ENCODE assay signal across 12 mouse cellular contexts in the genomic region with DNA sequence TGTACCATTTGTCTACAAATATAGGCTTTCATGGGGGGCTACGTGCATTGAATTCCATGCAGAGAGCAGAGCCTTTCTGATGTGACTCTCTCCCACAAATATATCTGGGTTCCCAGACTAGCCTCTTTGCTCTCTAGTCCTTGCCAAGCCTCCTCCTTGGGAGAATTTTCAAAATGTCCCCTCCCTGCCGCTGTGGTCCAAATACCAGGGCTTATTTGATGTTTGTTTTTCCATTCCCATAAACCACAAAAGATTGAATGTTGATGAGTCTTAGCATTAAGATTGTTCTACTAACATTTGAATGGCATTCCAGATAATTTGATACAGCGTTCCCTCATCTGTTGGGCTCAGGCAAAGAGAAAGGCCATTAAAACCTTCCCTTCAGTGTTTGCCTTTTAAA.
"Had no signal": no experiment of that assay in that cellular context is flagged by ENCODE, and none has a peak within 500 bp of the region (broad histone marks: within the 10 kb centered on the region; RNA-seq: fewer than 3 reads in every experiment).

No protein-coding gene starts in this region.

- H3K4me1 ChIP-seq: midbrain, embryonic 13.5 days; midbrain, embryonic 15.5 days; neural tube, embryonic 12.5 days; stomach, embryonic 15.5 days had no signal

- H3K9me3 ChIP-seq: midbrain, embryonic 13.5 days; midbrain, embryonic 15.5 days; neural tube, embryonic 12.5 days; stomach, embryonic 15.5 days had no signal

- H3K4me3 ChIP-seq: midbrain, embryonic 13.5 days; midbrain, embryonic 15.5 days; neural tube, embryonic 12.5 days; stomach, embryonic 15.5 days had no signal

- H3K36me3 ChIP-seq: midbrain, embryonic 13.5 days; midbrain, embryonic 15.5 days; neural tube, embryonic 12.5 days; stomach, embryonic 15.5 days had no signal

- DNase-seq: lung, embryonic 14.5 days; lung, postnatal 10 days; lung, postnatal 4 days; right cerebral cortex, postnatal 14 days; thymus, adult 2 months; thymus, postnatal 25 days; thymus, postnatal 4 days had no signal

- H3K27ac ChIP-seq: midbrain, embryonic 13.5 days; midbrain, embryonic 15.5 days; neural tube, embryonic 12.5 days; stomach, embryonic 15.5 days; stomach, postnatal 0 days had no signal

- H3K27me3 ChIP-seq: midbrain, embryonic 13.5 days; midbrain, embryonic 15.5 days; neural tube, embryonic 12.5 days; stomach, embryonic 15.5 days had no signal
